Mouse (Mus musculus): ENCODE data around the gene Crygb.

DNA sequence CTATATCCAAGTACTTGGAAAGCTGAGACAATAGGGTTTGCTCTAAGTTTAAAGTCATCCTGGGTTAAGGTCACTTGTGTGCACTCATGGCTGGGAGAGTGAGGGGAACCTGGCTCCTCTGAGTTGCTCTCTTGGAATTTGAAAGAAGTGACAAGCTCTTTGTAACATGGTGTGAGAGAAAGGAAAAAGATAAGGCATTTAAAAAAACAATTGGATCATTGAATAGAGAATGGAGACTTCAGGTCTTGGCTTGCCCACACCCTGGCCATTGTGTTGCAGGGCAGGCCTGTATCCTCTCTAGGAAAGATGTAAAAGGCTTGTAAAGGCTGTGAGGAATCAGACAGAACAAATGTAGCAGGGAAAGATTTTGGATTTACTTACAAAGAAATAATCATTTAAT lies 14.2 kb downstream of the Crygb start:
- no peak for TF ChIP-seq TCF12 (IDR thresholded peaks at IDR 0.05; ENCODE audit: insufficient read depth, poor library complexity, severe bottlenecking)
- TF ChIP-seq POLR2A (IDR thresholded peaks at IDR 0.05; ENCODE audit: insufficient read length, low read depth), result no peak
- TF ChIP-seq E2F4 (IDR thresholded peaks at IDR 0.05; ENCODE audit: insufficient read depth), result no peak
- no peak for TF ChIP-seq TCF3 (IDR thresholded peaks at IDR 0.05; ENCODE audit: insufficient read length, low read depth)
